Mouse (Mus musculus): ENCODE results near the gene Kif6. TPM values are rescaled to one million over a fixed set of nuclear protein-coding genes. Genes with fewer than 3 reads are reported as not detected.

The Kif6 gene
- polyA plus RNA-seq, 1 experiment = not detected

GRCm38 (mm10) chr17:49860057-49860816, 245.3 kb downstream of the Kif6 start:
- no peak overlapping the region for H3K4me3 ChIP-seq (replicated peaks; ENCODE audit: control insufficient read depth, low read depth, low read length)
- 82% methylated on average over 10 of the region's 10 CpGs for WGBS
- H3K27ac ChIP-seq (ENCODE audit: control insufficient read depth, insufficient read depth, low read depth, low read length, poor library complexity) = no peak overlapping the region
- TF ChIP-seq POLR2A (IDR thresholded peaks at IDR 0.05; ENCODE audit: borderline replicate concordance, control insufficient read depth, low read depth, low read length) = no peak
- no peaks in the 10 kb centered on the region for H3K4me1 ChIP-seq (ENCODE audit: control insufficient read depth, insufficient read depth, low read length)

GRCm38 (mm10) chr17:49863597-49863996, 248.7 kb downstream of the Kif6 start:
- 83% methylated on average over 5 of the region's 5 CpGs for WGBS
- Histone ChIP-seq H3K4me3 (replicated peaks; ENCODE audit: control insufficient read depth, low read depth, low read length) (no peak overlapping the region), H3K4me1 (ENCODE audit: control insufficient read depth, insufficient read depth, low read length) (no peaks in the 10 kb centered on the region), H3K27ac (ENCODE audit: control insufficient read depth, insufficient read depth, low read depth, low read length, poor library complexity) (no peak overlapping the region)
- no peak for TF ChIP-seq POLR2A (IDR thresholded peaks at IDR 0.05; ENCODE audit: borderline replicate concordance, control insufficient read depth, low read depth, low read length)
- no peak for TF ChIP-seq CTCF (IDR thresholded peaks at IDR 0.05; ENCODE audit: control insufficient read depth, insufficient read depth, low read length)

GRCm38 (mm10) chr17:49865604-49866003, 250.7 kb downstream of the Kif6 start:
- WGBS = 74% methylated on average over 2 of the region's 2 CpGs

GRCm38 (mm10) chr17:49866653-49867215, 251.8 kb downstream of the Kif6 start:
- Histone ChIP-seq H3K27ac (ENCODE audit: control insufficient read depth, insufficient read depth, low read depth, low read length, poor library complexity) (no peak overlapping the region), H3K4me1 (ENCODE audit: control insufficient read depth, insufficient read depth, low read length) (no peaks in the 10 kb centered on the region), H3K4me3 (replicated peaks; ENCODE audit: control insufficient read depth, low read depth, low read length) (no peak overlapping the region)
- WGBS = 78% methylated on average over 8 of the region's 8 CpGs
- TF ChIP-seq CTCF (IDR thresholded peaks at IDR 0.05; ENCODE audit: control insufficient read depth, insufficient read depth, low read length) (no peak), POLR2A (IDR thresholded peaks at IDR 0.05; ENCODE audit: borderline replicate concordance, control insufficient read depth, low read depth, low read length) (no peak)

More at GRCm38 (mm10) chr17:49865604-49866003, 250.7 kb downstream of the Kif6 start:
- no peak overlapping the region for H3K27ac ChIP-seq (ENCODE audit: control insufficient read depth, insufficient read depth, low read depth, low read length, poor library complexity)
- no peak overlapping the region for H3K4me3 ChIP-seq (replicated peaks; ENCODE audit: control insufficient read depth, low read depth, low read length)
- no peak for TF ChIP-seq CTCF (IDR thresholded peaks at IDR 0.05; ENCODE audit: control insufficient read depth, insufficient read depth, low read length)
- no peak for TF ChIP-seq POLR2A (IDR thresholded peaks at IDR 0.05; ENCODE audit: borderline replicate concordance, control insufficient read depth, low read depth, low read length)
- H3K4me1 ChIP-seq (ENCODE audit: control insufficient read depth, insufficient read depth, low read length) = no peaks in the 10 kb centered on the region

DNA sequence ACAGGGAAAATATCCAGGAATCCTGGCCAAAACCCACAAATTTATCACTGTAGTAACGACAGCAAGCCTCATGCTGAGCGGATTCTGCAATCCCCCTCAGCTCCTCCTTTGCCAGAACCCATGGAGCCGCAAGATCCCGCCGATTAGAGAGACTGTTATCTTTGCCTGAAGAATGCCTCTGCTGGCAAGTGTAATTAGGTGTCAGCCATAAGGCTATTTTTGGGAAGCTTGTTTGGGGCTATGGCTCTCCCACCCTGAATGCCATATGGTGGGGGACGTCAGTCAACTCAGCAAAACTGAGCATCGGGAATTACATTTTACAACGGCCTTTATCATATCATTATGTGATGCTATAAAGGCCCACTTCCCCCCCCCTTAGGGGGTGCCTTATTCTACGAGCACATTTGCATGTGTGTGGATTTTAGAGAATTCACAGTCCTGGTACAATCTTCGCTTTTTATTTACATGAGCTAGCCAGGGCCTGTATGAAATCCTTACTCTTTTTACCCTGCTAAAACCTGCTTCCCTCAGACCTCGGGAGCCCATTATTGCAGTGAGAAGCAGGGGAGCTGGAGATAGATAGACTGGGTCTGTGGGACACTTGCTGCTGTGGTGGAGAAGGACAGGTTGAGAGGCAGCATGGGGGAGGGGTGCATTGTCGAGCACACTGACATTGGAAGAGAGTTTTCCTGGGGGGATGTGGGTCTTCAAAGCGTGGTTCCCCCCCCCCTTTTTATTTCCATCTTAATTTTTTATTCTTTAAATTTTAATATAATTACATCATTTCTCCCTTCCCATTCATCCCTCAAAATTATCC, 252.6 kb downstream of the Kif6 start:
- 63% methylated on average over 13 of the region's 13 CpGs for WGBS
- no peaks in the 10 kb centered on the region for H3K4me1 ChIP-seq (ENCODE audit: control insufficient read depth, insufficient read depth, low read length)
- no peak for TF ChIP-seq CTCF (IDR thresholded peaks at IDR 0.05; ENCODE audit: control insufficient read depth, insufficient read depth, low read length)
- H3K4me3 ChIP-seq (replicated peaks; ENCODE audit: control insufficient read depth, low read depth, low read length) = no peak overlapping the region
- H3K27ac ChIP-seq (ENCODE audit: control insufficient read depth, insufficient read depth, low read depth, low read length, poor library complexity) = no peak overlapping the region

DNA sequence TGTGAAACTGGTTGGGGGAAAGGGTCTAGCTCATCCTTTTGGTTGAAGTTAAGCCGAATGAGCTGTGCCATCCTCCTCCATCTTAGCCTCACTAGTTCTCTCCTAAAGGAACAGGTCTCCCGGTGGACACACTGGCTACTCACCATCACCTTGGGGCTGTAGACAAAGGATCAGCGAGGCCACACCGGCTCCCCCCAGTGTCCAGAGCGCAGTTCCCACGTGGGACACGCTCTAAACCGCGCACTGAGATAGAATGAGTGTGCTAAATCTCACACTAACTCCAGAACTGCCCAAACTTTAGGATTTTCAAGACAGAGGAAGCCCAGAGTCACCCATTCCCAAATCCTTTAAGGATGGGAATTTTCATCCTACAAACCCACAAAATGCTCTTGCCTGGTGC, 254.3 kb downstream of the Kif6 start:
- no peak for TF ChIP-seq POLR2A (IDR thresholded peaks at IDR 0.05; ENCODE audit: borderline replicate concordance, control insufficient read depth, low read depth, low read length)
- TF ChIP-seq CTCF (IDR thresholded peaks at IDR 0.05; ENCODE audit: control insufficient read depth, insufficient read depth, low read length) = no peak
- Histone ChIP-seq H3K4me3 (replicated peaks; ENCODE audit: control insufficient read depth, low read depth, low read length) (no peak overlapping the region), H3K27ac (ENCODE audit: control insufficient read depth, insufficient read depth, low read depth, low read length, poor library complexity) (no peak overlapping the region), H3K4me1 (ENCODE audit: control insufficient read depth, insufficient read depth, low read length) (no peaks in the 10 kb centered on the region)
- 68% methylated on average over 9 of the region's 9 CpGs for WGBS

GRCm38 (mm10) chr17:49872305-49872704, 257.4 kb downstream of the Kif6 start:
- TF ChIP-seq CTCF (IDR thresholded peaks at IDR 0.05; ENCODE audit: control insufficient read depth, insufficient read depth, low read length) (no peak), POLR2A (IDR thresholded peaks at IDR 0.05; ENCODE audit: borderline replicate concordance, control insufficient read depth, low read depth, low read length) (no peak)
- Histone ChIP-seq H3K4me1 (ENCODE audit: control insufficient read depth, insufficient read depth, low read length) (no peaks in the 10 kb centered on the region), H3K27ac (ENCODE audit: control insufficient read depth, insufficient read depth, low read depth, low read length, poor library complexity) (no peak overlapping the region), H3K4me3 (replicated peaks; ENCODE audit: control insufficient read depth, low read depth, low read length) (no peak overlapping the region)
- 12% methylated on average over 2 of the region's 2 CpGs for WGBS

GRCm38 (mm10) chr17:49874746-49875145, 259.8 kb downstream of the Kif6 start:
- 71% methylated on average over 5 of the region's 5 CpGs for WGBS
- H3K27ac ChIP-seq (ENCODE audit: control insufficient read depth, insufficient read depth, low read depth, low read length, poor library complexity) = no peak overlapping the region
- TF ChIP-seq CTCF (IDR thresholded peaks at IDR 0.05; ENCODE audit: control insufficient read depth, insufficient read depth, low read length) (no peak), POLR2A (IDR thresholded peaks at IDR 0.05; ENCODE audit: borderline replicate concordance, control insufficient read depth, low read depth, low read length) (no peak)
- no peak overlapping the region for H3K4me3 ChIP-seq (replicated peaks; ENCODE audit: control insufficient read depth, low read depth, low read length)
- no peaks in the 10 kb centered on the region for H3K4me1 ChIP-seq (ENCODE audit: control insufficient read depth, insufficient read depth, low read length)

Data from bone marrow, adult 2 months (tissue).